Mouse (Mus musculus): Measurements from ENCODE around the gene Tgfbr3. TPM values are rescaled to one million over a fixed set of nuclear protein-coding genes. Genes with fewer than 3 reads are reported as not detected.

Tgfbr3 gene
- polyA plus RNA-seq, 2 experiments: 20.7 to 29.0 TPM

GRCm38 (mm10) chr5:107177791-107178190 is 111.6 kb downstream of the Tgfbr3 start:
- no peak for TF ChIP-seq POLR2A (IDR thresholded peaks at IDR 0.05; ENCODE audit: borderline replicate concordance, extremely low read depth, insufficient read depth, insufficient read length)
- Histone ChIP-seq H3K9me3 (ENCODE audit: control insufficient read depth, low read length) (no peaks in the 10 kb centered on the region), H3K36me3 (ENCODE audit: control insufficient read depth, insufficient read depth, low read length) (no peaks in the 10 kb centered on the region), H3K4me3 (replicated peaks; ENCODE audit: low read length) (no peak overlapping the region), H3K27me3 (ENCODE audit: control insufficient read depth, insufficient read depth, low read length) (no peaks in the 10 kb centered on the region), H3K9ac (ENCODE audit: low read depth, low read length, severe bottlenecking) (no peak overlapping the region), H3K27ac (replicated peaks; ENCODE audit: low read depth, low read length) (no peak overlapping the region), H3K4me2 (replicated peaks; ENCODE audit: low read depth, low read length, severe bottlenecking) (no peak overlapping the region), H3K4me1 (ENCODE audit: control insufficient read depth, insufficient read depth, low read length) (peaks cover 14% of the 10 kb centered on the region)
- no peak for ATAC-seq (ENCODE audit: low FRiP score, low read depth)
- 66% methylated on average over 6 of the region's 6 CpGs for WGBS
- DNase-seq (ENCODE audit: low spot score): no peak

GRCm38 (mm10) chr5:107177248-107177647 is 112.2 kb downstream of the Tgfbr3 start:
- no peaks in the 10 kb centered on the region for H3K27me3 ChIP-seq (ENCODE audit: control insufficient read depth, insufficient read depth, low read length)
- no peak overlapping the region for H3K27ac ChIP-seq (replicated peaks; ENCODE audit: low read depth, low read length)
- ATAC-seq (ENCODE audit: low FRiP score, low read depth) (no peak), DNase-seq (ENCODE audit: low spot score) (no peak)
- H3K9ac ChIP-seq (ENCODE audit: low read depth, low read length, severe bottlenecking): no peak overlapping the region
- WGBS: 73% methylated on average over 2 of the region's 2 CpGs
- no peak overlapping the region for H3K4me3 ChIP-seq (replicated peaks; ENCODE audit: low read length)
- no peaks in the 10 kb centered on the region for H3K36me3 ChIP-seq (ENCODE audit: control insufficient read depth, insufficient read depth, low read length)
- no peaks in the 10 kb centered on the region for H3K9me3 ChIP-seq (ENCODE audit: control insufficient read depth, low read length)
- no peak overlapping the region for H3K4me2 ChIP-seq (replicated peaks; ENCODE audit: low read depth, low read length, severe bottlenecking)
- peaks cover 18% of the 10 kb centered on the region for H3K4me1 ChIP-seq (ENCODE audit: control insufficient read depth, insufficient read depth, low read length)
- no peak for TF ChIP-seq POLR2A (IDR thresholded peaks at IDR 0.05; ENCODE audit: borderline replicate concordance, extremely low read depth, insufficient read depth, insufficient read length)

- DNase-seq (ENCODE audit: low spot score) (peak; percentile 20), ATAC-seq (ENCODE audit: low FRiP score, low read depth) (no peak)
- TF ChIP-seq POLR2A (IDR thresholded peaks at IDR 0.05; ENCODE audit: borderline replicate concordance, extremely low read depth, insufficient read depth, insufficient read length): no peak
- no peaks in the 10 kb centered on the region for H3K27me3 ChIP-seq (ENCODE audit: control insufficient read depth, insufficient read depth, low read length)
- H3K4me2 ChIP-seq (replicated peaks; ENCODE audit: low read depth, low read length, severe bottlenecking): no peak overlapping the region
- peaks cover 23% of the 10 kb centered on the region for H3K4me1 ChIP-seq (ENCODE audit: control insufficient read depth, insufficient read depth, low read length)
- H3K9ac ChIP-seq (ENCODE audit: low read depth, low read length, severe bottlenecking): no peak overlapping the region
- no peaks in the 10 kb centered on the region for H3K36me3 ChIP-seq (ENCODE audit: control insufficient read depth, insufficient read depth, low read length)
- no peaks in the 10 kb centered on the region for H3K9me3 ChIP-seq (ENCODE audit: control insufficient read depth, low read length)
- 42% methylated on average over 4 of the region's 4 CpGs for WGBS
- H3K4me3 ChIP-seq (replicated peaks; ENCODE audit: low read length): no peak overlapping the region
- H3K27ac ChIP-seq (replicated peaks; ENCODE audit: low read depth, low read length): no peak overlapping the region
Measured at GRCm38 (mm10) chr5:107176796-107177195, 112.6 kb downstream of the Tgfbr3 start.

- Histone ChIP-seq H3K4me1 (ENCODE audit: control insufficient read depth, insufficient read depth, low read length) (peaks cover 23% of the 10 kb centered on the region), H3K9me3 (ENCODE audit: control insufficient read depth, low read length) (no peaks in the 10 kb centered on the region), H3K27ac (replicated peaks; ENCODE audit: low read depth, low read length) (no peak overlapping the region), H3K36me3 (ENCODE audit: control insufficient read depth, insufficient read depth, low read length) (no peaks in the 10 kb centered on the region), H3K4me3 (replicated peaks; ENCODE audit: low read length) (no peak overlapping the region), H3K27me3 (ENCODE audit: control insufficient read depth, insufficient read depth, low read length) (no peaks in the 10 kb centered on the region), H3K4me2 (replicated peaks; ENCODE audit: low read depth, low read length, severe bottlenecking) (no peak overlapping the region), H3K9ac (ENCODE audit: low read depth, low read length, severe bottlenecking) (no peak overlapping the region)
- no peak for DNase-seq (ENCODE audit: low spot score)
- no peak for TF ChIP-seq POLR2A (IDR thresholded peaks at IDR 0.05; ENCODE audit: borderline replicate concordance, extremely low read depth, insufficient read depth, insufficient read length)
- ATAC-seq (ENCODE audit: low FRiP score, low read depth): no peak
- 83% methylated on average over 4 of the region's 4 CpGs for WGBS
Measured at GRCm38 (mm10) chr5:107176196-107176595, 113.2 kb downstream of the Tgfbr3 start.

- TF ChIP-seq POLR2A (IDR thresholded peaks at IDR 0.05; ENCODE audit: borderline replicate concordance, extremely low read depth, insufficient read depth, insufficient read length): no peak
- no peak for ATAC-seq (ENCODE audit: low FRiP score, low read depth)
- H3K4me1 ChIP-seq (ENCODE audit: control insufficient read depth, insufficient read depth, low read length): peaks cover 28% of the 10 kb centered on the region
- DNase-seq (ENCODE audit: low spot score): no peak
- no peaks in the 10 kb centered on the region for H3K36me3 ChIP-seq (ENCODE audit: control insufficient read depth, insufficient read depth, low read length)
- no peaks in the 10 kb centered on the region for H3K9me3 ChIP-seq (ENCODE audit: control insufficient read depth, low read length)
- no peaks in the 10 kb centered on the region for H3K27me3 ChIP-seq (ENCODE audit: control insufficient read depth, insufficient read depth, low read length)
- no peak overlapping the region for H3K4me3 ChIP-seq (replicated peaks; ENCODE audit: low read length)
- H3K4me2 ChIP-seq (replicated peaks; ENCODE audit: low read depth, low read length, severe bottlenecking): no peak overlapping the region
- no peak overlapping the region for H3K9ac ChIP-seq (ENCODE audit: low read depth, low read length, severe bottlenecking)
- H3K27ac ChIP-seq (replicated peaks; ENCODE audit: low read depth, low read length): no peak overlapping the region
Measured at GRCm38 (mm10) chr5:107174188-107174587, 115.2 kb downstream of the Tgfbr3 start.

GRCm38 (mm10) chr5:107173483-107173882 is 115.9 kb downstream of the Tgfbr3 start:
- Histone ChIP-seq H3K36me3 (ENCODE audit: control insufficient read depth, insufficient read depth, low read length) (no peaks in the 10 kb centered on the region), H3K4me2 (replicated peaks; ENCODE audit: low read depth, low read length, severe bottlenecking) (no peak overlapping the region), H3K4me1 (ENCODE audit: control insufficient read depth, insufficient read depth, low read length) (peaks cover 33% of the 10 kb centered on the region), H3K4me3 (replicated peaks; ENCODE audit: low read length) (no peak overlapping the region), H3K27me3 (ENCODE audit: control insufficient read depth, insufficient read depth, low read length) (no peaks in the 10 kb centered on the region), H3K27ac (replicated peaks; ENCODE audit: low read depth, low read length) (no peak overlapping the region), H3K9ac (ENCODE audit: low read depth, low read length, severe bottlenecking) (no peak overlapping the region), H3K9me3 (ENCODE audit: control insufficient read depth, low read length) (no peaks in the 10 kb centered on the region)
- 84% methylated on average over 2 of the region's 2 CpGs for WGBS
- ATAC-seq (ENCODE audit: low FRiP score, low read depth): no peak
- no peak for TF ChIP-seq POLR2A (IDR thresholded peaks at IDR 0.05; ENCODE audit: borderline replicate concordance, extremely low read depth, insufficient read depth, insufficient read length)
- no peak for DNase-seq (ENCODE audit: low spot score)
